Mouse (Mus musculus) olfactory bulb, adult 2 months (tissue): ENCODE measurements around the gene Nmnat2.

Experiments used
- CTCF ChIP-seq: fragments of 200-500 bp; IDR thresholded peaks from 2 replicates; pipeline ENCODE4 v1.5.1; 2012; ENCODE audit warnings: low read depth, mild to moderate bottlenecking, low read length, moderate library complexity; ENCODE audit not compliant: insufficient read depth
- POLR2A ChIP-seq: fragments of 200-500 bp; IDR thresholded peaks from 2 replicates; pipeline ENCODE4 v1.6.1; 2012; ENCODE audit warnings: mild to moderate bottlenecking, low read depth, low read length, moderate library complexity; ENCODE audit not compliant: insufficient read depth

DNA sequence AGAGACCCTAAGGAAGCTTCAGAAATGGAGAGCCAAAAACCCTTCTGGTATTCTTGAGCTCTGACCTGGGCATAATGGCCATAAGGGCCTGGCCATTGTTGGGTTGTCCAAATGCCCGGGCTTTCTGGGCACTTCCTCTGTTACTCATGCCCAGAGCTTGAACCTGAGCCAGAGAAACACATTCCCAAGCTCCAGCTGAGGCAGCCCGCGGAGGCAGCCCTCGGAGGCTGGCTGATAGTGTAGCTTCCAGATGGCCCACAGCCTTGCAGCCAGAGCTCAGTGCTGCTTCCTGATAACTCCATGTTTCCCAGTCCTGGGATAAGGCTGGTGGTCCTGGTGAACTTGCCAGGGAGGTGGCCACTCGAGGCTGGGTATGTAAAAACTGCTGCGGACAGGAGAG is 129.4 kb downstream of the Nmnat2 start:
- no peak for TF ChIP-seq POLR2A
- no peak for TF ChIP-seq CTCF
